Mouse (Mus musculus) olfactory bulb, adult 2 months (tissue): ENCODE data around the gene Golim4.

Experiments
- CTCF ChIP-seq: fragments of 200-500 bp; IDR thresholded peaks from 2 replicates; pipeline ENCODE4 v1.5.1; 2012; ENCODE audit warnings: low read depth, mild to moderate bottlenecking, low read length, moderate library complexity; ENCODE audit not compliant: insufficient read depth
- POLR2A ChIP-seq: fragments of 200-500 bp; IDR thresholded peaks from 2 replicates; pipeline ENCODE4 v1.6.1; 2012; ENCODE audit warnings: mild to moderate bottlenecking, low read depth, low read length, moderate library complexity; ENCODE audit not compliant: insufficient read depth

DNA sequence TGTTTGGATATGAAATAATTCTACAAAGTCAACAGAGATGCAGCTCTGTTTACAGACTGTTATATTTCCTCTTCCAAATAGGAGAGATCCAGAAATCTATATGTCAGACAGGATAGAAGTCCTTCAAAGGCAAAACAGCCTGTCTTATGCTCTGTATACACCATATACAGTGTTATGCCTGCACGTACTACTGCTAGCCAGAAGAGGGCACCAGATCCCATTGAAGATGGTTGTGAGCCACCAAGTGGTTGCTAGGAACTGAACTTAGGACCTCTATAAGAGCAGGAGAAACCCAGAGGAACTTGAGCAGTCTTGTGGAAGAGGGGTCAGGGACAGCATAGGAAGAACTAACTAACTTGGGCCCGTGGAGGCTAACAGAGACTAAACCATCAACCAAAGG, 77.5 kb downstream of the Golim4 start:
- TF ChIP-seq POLR2A (no peak), CTCF (no peak)
